Mouse (Mus musculus) retina, embryonic 14.5 days (tissue): ENCODE measurements around the gene Fzd5.

Experiments used
- DNase-seq: peaks from one replicate; pipeline ENCODE4 v3.0.0-alpha.2; 2015; ENCODE audit warnings: low spot score

Fzd5 gene

DNA sequence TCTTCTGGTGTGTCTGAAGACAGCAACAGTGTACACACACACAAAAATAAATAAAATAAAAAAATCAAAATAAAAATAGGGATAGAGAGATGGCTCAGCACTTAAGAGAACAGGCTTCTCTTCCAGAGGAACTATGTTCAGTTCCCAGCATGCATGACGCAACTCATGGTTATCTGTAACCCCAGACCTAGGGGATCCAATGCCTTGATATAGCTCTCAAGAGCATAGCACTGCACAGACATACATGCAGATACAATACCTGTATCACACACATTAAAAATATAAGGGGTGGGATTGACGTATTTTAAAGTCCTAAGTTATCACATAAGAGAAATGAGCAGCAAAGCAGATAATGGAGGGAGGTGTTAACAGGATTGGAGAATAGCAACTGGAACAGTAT, 53.1 kb downstream of the Fzd5 start:
- no peak for DNase-seq

DNA sequence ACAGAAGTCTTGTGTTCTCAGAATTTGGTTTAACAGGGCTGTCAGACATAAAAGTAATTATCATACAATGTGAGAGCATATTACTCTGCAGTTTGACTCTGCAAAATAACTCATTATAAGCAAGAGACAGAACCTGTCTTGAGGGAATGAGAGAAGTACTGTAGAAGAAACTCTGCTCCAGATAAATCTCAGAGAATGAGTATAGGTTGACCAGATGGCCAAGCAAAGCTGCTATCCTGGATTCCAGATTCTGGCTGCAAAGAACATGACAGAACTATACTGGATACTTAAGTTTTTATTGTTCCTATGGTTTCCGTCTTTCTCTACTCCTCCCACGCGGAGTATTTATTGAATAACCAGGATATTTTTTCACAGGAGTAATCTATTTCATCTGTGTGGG, 54.5 kb downstream of the Fzd5 start:
- DNase-seq: no peak

DNA sequence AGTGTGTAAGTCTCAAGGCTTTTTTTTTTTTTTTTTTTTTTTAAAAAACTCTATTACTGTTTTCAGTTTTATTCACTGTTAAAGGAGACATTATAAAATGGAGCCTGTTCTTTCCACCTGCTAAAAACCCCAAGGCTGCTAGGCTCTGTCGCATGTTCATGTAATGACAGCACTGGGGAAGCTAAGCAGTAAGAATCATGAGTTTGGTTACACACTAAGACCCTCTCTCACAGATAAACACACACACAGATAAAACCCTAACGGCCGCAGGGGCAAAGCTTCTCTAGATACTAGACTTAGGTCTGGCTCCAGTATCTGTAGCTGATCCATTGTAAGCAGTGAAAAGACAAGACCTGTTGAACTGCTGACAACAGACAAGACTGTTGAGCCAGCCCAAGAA, 56.1 kb downstream of the Fzd5 start:
- no peak for DNase-seq
